Comparison of ENCODE assay signal across 8 mouse cellular contexts in the genomic region with DNA sequence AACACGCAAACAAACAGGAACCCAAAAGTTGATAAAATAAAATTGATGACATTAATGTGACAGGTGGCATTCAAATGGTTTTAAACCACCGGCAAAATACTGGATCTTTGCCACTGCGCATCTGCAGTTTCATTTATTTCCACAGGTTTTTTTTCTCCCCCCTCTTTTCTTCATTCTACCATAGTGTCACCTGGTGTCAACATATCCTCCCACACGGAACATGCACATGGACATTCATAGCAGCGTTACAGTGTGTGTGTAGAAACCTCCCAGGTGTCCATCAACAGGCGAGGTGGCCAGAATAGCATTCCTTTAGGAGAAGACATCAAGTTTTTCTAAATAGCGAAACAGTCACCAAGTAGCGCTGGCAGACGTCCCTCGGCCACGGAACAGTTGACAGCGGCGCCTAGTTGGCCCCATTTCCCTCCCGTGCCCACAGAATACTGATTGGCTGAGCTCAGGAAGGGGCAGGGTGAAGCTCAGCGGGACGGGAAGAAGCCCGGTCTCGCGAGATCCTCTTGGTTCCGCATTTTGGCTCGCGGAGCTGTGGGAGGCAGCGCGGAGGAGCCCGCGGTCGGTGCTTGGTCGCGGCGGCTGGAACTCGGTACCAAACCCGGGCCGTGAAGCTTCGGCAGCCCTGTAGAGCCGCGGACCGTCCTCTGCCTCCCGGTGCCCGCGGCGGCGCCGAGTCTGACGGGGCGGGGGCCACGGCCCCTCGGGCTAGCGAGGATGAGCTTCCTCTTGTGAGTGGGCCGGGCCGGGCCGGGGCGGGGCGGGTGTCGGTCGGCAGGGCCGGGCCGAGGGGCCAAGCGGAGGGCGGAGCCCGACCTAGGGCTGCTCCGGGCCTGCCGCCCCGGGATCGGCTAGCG. TPM values are rescaled to one million over a fixed set of nuclear protein-coding genes. Genes with fewer than 3 reads are reported as not detected.
DNase-seq lines count a peak whose midpoint lies in the region; ATAC-seq lines count a peak whose summit lies in the region.

A gene (minus strand): TSS at position 384 of the 869 bp plus-strand sequence.
A gene (plus strand): TSS at position 492 of the 869 bp plus-strand sequence.

- H3K9me3 ChIP-seq in intestine, embryonic 14.5 days (ENCODE audit: control insufficient read depth, low read length) = no peaks in the 10 kb centered on the region

- H3K36me3 ChIP-seq in intestine, embryonic 14.5 days (ENCODE audit: control insufficient read depth, insufficient read depth, low read length) = peaks cover 22% of the 10 kb centered on the region

- intact Hi-C loops in left cerebral cortex, postnatal 14 days (cut with DNase I) = loop anchor here (5.0 kb wide), 1 partner anchor 113 kb away; no protein-coding TSS in a partner anchor

- DNase-seq in adrenal gland, adult 18-20 months (ENCODE audit: low spot score in 2 of 2) = peak; percentile 89 to 91
- peak; percentile 97 for DNase-seq in embryo, embryonic 11 days
- DNase-seq in gastrocnemius, postnatal 25 days = peak; percentile 94
- DNase-seq in intestine, embryonic 14.5 days (ENCODE audit: low spot score) = peak; percentile 96
- peak; percentile 94 to 95 for DNase-seq in left cerebral cortex, postnatal 14 days (ENCODE audit: low spot score in 2 of 2)
- peak; percentile 96 for DNase-seq in mesoderm, embryonic 11.5 days (ENCODE audit: low read depth, low spot score)
- peak; percentile 90 to 93 for DNase-seq in right cerebral cortex, postnatal 36 days (ENCODE audit: low spot score in 2 of 2)
- peak; percentile 96 for DNase-seq in yolk sac, embryonic 10.5 days (ENCODE audit: low spot score)

- peak within 1 kb of the TSS; percentile 89 for H3K4me3 ChIP-seq in intestine, embryonic 14.5 days (ENCODE audit: low read depth, low read length)

- peaks cover 12% of the 10 kb centered on the region for H3K4me1 ChIP-seq in intestine, embryonic 14.5 days (replicated peaks; ENCODE audit: control insufficient read depth, insufficient read depth, low read length)

- peak within 1 kb of the TSS; percentile 87 for H3K9ac ChIP-seq in intestine, embryonic 14.5 days (ENCODE audit: low read length)

- H3K4me2 ChIP-seq in intestine, embryonic 14.5 days (ENCODE audit: low read length) = peak within 1 kb of the TSS; percentile 64

- peak; percentile 97 for ATAC-seq in intestine, embryonic 14.5 days (replicated peaks; ENCODE audit: low FRiP score, low TSS enrichment, low read depth)

- 1% methylated on average over 65 of the region's 65 CpGs for WGBS in intestine, embryonic 14.5 days

- H3K27ac ChIP-seq in intestine, embryonic 14.5 days (ENCODE audit: low read depth) = peak within 1 kb of the TSS; percentile 88

- no peaks in the 10 kb centered on the region for H3K27me3 ChIP-seq in intestine, embryonic 14.5 days (replicated peaks; ENCODE audit: control insufficient read depth, insufficient read depth, low read length)

RNA-seq across cellular contexts. Expression of the first gene that starts in this region (rescaled TPM):
- total RNA-seq in adrenal gland, adult 18-20 months (2021) = 10 to 100 TPM; 12.3 to 24.1 TPM
- total RNA-seq in gastrocnemius, postnatal 25 days (2021) = 1 to 10 TPM; 4.4 to 4.8 TPM
- 36.0 and 37.4 TPM in 2 replicates for polyA plus RNA-seq in intestine, embryonic 14.5 days (2014; fragmentation: Nextera tagmentation; extraction: Ambion mirVana)
- total RNA-seq in left cerebral cortex, postnatal 14 days (2021) = 1 to 10 TPM; 6.2 to 6.6 TPM

RNA-seq across cellular contexts. Expression of the second gene that starts in this region (rescaled TPM):
- total RNA-seq in adrenal gland, adult 18-20 months (2021) = 10 to 100 TPM; 67.7 to 79.2 TPM
- 10 to 100 TPM; 11.3 to 11.5 TPM for total RNA-seq in gastrocnemius, postnatal 25 days (2021)
- polyA plus RNA-seq in intestine, embryonic 14.5 days (2014; fragmentation: Nextera tagmentation; extraction: Ambion mirVana) = 74.8 and 76.4 TPM in 2 replicates
- 10 to 100 TPM; 22.0 to 22.4 TPM for total RNA-seq in left cerebral cortex, postnatal 14 days (2021)

Comparison
In these comparisons a context has a peak if more than half of its experiments do, and no peak if none do; other contexts are left out.
1. Peak in every context shown above with its lines: DNase-seq, ATAC-seq, H3K4me3 ChIP-seq and H3K27ac ChIP-seq.